25 mouse cellular contexts compared by ENCODE assay signal in the genomic region with DNA sequence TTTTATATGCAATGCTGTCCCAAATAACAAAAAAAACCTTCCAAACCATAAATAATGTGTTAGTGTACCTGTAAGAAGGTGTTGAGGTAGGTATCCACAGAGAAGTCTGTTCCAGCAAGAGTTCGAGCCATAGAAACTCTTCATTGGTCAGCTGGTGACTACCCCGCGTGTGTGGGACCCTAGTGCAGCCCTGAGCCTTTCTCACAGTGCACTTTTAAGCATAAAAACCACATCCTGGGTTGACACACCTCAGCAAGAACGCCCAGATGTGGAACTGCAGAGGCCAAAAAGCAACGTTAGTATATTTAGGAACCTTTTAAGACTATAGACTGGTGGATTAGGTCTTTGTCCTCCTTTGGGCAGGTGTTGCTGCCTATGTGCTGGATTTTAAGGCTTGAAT. TPM values are rescaled to one million over a fixed set of nuclear protein-coding genes. Genes with fewer than 3 reads are reported as not detected.
A peak's percentile ranks its signal among the peaks of the same experiment; 100 is the strongest.
DNase-seq lines count a peak whose midpoint lies in the region; TF ChIP-seq lines count a peak whose summit lies in the region.
"Had no signal": no experiment of that assay in that cellular context is flagged by ENCODE, and none has a peak within 500 bp of the region (broad histone marks: within the 10 kb centered on the region; RNA-seq: fewer than 3 reads in every experiment).

No protein-coding gene starts in this region.

- no peak overlapping the region for H3K4me3 ChIP-seq in spleen, adult 2 months (ENCODE audit: extremely low read depth, insufficient read depth, insufficient read length)
- H3K4me3 ChIP-seq: heart, embryonic 12.5 days; hindbrain, embryonic 13.5 days; limb, embryonic 13.5 days; neural tube, embryonic 15.5 days had no signal

- H3K36me3 ChIP-seq in spleen, adult 2 months (ENCODE audit: control insufficient read depth, insufficient read depth, low read length): peaks cover 23% of the 10 kb centered on the region
- peaks cover 3% of the 10 kb centered on the region; the same call in 1 of the 2 replicates for H3K36me3 ChIP-seq in splenic B cell, adult 2 months (ENCODE audit: control insufficient read depth, insufficient read depth, low read length, poor library complexity, severe bottlenecking)

- WGBS in spleen, adult 2 months: 21% methylated on average over 5 of the region's 5 CpGs

- H3K4me1 ChIP-seq in spleen, adult 2 months (ENCODE audit: control insufficient read depth, insufficient read depth, insufficient read length): no peaks in the 10 kb centered on the region; the same call in 1 of the 2 replicates

- no peak for DNase-seq in spleen, adult 2 months (ENCODE audit: low read depth in 1 of 2, low spot score in 2 of 2)
- no peak for DNase-seq in spleen, adult 12 weeks (ENCODE audit: low spot score)
- DNase-seq in CD4-positive, CD25-positive, alpha-beta regulatory T cell, adult 2 months (ENCODE audit: low read depth, low spot score): peak; percentile 59
- peak; percentile 61 for DNase-seq in induced T-regulatory cell, adult 2 months (ENCODE audit: low read depth)
- peak; percentile 33 for DNase-seq in splenic B cell, adult 2 months (ENCODE audit: low read depth, low spot score)
- no peak for DNase-seq in adrenal gland, postnatal 10 days
- DNase-seq in lung, adult 18-20 months: no peak
- DNase-seq in kidney, adult 18-20 months: no peak
- DNase-seq: adrenal gland, postnatal 36 days; cerebellum, adult 18-20 months; cerebellum, postnatal 25 days; gastrocnemius, postnatal 25 days; heart, adult 18-20 months; heart, postnatal 4 days; kidney, adult 2 months; kidney, postnatal 36 days; lung, postnatal 4 days; midbrain, embryonic 14.5 days; retina, postnatal 1 day; right cerebral cortex, postnatal 14 days had no signal

- no peak for TF ChIP-seq CTCF in spleen, adult 2 months (IDR thresholded peaks at IDR 0.05; ENCODE audit: extremely low read depth, insufficient read depth, insufficient read length, insufficient replicate concordance)

- H3K27ac ChIP-seq in spleen, adult 2 months (ENCODE audit: insufficient read depth, low read length): peak overlapping the region; percentile 18
- H3K27ac ChIP-seq: hindbrain, embryonic 13.5 days; limb, embryonic 13.5 days; neural tube, embryonic 15.5 days; stomach, postnatal 0 days had no signal

- H3K27me3 ChIP-seq in spleen, adult 2 months (ENCODE audit: control insufficient read depth, insufficient read depth, low read length): no peaks in the 10 kb centered on the region
- no peaks in the 10 kb centered on the region; the same call in 1 of the 2 replicates for H3K27me3 ChIP-seq in splenic B cell, adult 2 months (ENCODE audit: control insufficient read depth, insufficient read depth, low read length, poor library complexity, severe bottlenecking)
- H3K27me3 ChIP-seq: heart, embryonic 12.5 days; hindbrain, embryonic 13.5 days; limb, embryonic 13.5 days; neural tube, embryonic 15.5 days had no signal

- TF ChIP-seq POLR2A in spleen, adult 2 months (IDR thresholded peaks at IDR 0.05; ENCODE audit: low read depth, low read length): no peak

RNA-seq across cellular contexts. Expression of gene Bcar3, which starts 6.7 kb away (rescaled TPM):
- polyA plus RNA-seq in spleen, adult 2 months (2012; rRNA removed): 54.4 and 67.8 TPM in 2 replicates
- total RNA-seq in adrenal gland, postnatal 10 days (2021): 10 to 100 TPM; 42.4 to 43.9 TPM

RNA-seq across cellular contexts. Expression of gene Dnttip2, which starts 13.0 kb away (rescaled TPM):
- 4.4 and 5.5 TPM in 2 replicates for polyA plus RNA-seq in spleen, adult 2 months (2012; rRNA removed)
- 10 to 100 TPM; 40.0 to 45.0 TPM for total RNA-seq in adrenal gland, postnatal 10 days (2021)

RNA-seq across cellular contexts. Expression of gene Gclm, which starts 41.8 kb away (rescaled TPM):
- 89.3 and 98.1 TPM in 2 replicates for polyA plus RNA-seq in spleen, adult 2 months (2012; rRNA removed)
- 100 to 1,000 TPM in 1 of 2 experiments, 10 to 100 TPM in 1; 89.2 to 102 TPM for total RNA-seq in adrenal gland, postnatal 10 days (2021)

Comparison
In these comparisons a context has a peak if more than half of its experiments do, and no peak if none do; other contexts are left out.
1. DNase-seq: peak in CD4-positive, CD25-positive, alpha-beta regulatory T cell, adult 2 months (single experiment), induced T-regulatory cell, adult 2 months (single experiment) and splenic B cell, adult 2 months (single experiment); none in spleen, adult 2 months (0 of 2), spleen, adult 12 weeks (single experiment), adrenal gland, postnatal 10 days (single experiment), lung, adult 18-20 months (0 of 2) and kidney, adult 18-20 months (single experiment).